Mouse (Mus musculus) retina, adult 2 months (tissue): Measurements from ENCODE around the gene Fxyd1.

Source experiments
- DNase-seq: peaks from one replicate; pipeline ENCODE4 v3.0.0-alpha.2; 2012; ENCODE audit warnings: low read depth, low spot score

The Fxyd1 gene

GRCm38 (mm10) chr7:31077885-31078445, 21.0 kb upstream of the Fxyd1 start:
- DNase-seq: no peak

DNA sequence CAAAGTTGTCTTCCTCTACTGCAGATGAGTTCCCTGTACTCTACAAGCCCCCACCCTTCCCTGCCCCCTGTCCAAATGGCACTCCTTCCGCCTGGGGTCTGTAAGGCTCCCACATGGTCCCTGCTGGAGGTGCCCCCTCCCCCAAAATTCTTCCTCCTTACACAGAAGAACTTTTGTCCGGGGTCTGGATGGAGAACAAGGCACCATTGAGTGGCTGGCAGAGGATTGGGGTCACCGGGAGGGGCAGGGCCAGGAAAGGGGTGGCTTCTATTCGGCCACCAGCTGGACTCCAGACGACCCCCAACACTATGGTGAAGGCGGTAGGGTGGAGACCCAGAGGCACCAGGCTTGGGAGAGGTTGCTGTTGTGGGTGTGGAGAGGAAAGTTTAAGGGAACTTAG, 20.5 kb upstream of the Fxyd1 start:
- DNase-seq: no peak

DNA sequence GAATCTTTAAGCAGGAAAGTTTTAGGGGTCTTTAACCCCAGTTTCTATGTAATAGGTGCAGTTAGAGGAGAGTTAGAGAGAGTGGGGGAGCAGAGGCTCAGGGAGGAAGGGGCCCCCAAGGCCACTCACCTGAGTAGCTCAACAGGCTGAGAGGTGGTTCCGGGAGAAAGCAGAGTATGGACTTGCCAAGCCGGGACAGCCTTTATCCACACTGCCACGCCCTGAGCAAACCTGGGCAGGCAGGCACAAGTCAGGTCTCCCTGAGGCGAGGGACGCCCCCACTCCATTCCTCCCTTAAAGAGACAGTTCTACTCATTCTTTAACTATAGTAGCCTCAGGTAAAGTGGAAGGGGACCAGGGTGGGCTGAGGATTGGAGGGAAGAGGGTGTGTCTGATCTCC, 19.5 kb upstream of the Fxyd1 start, which contains the start of gene Fxyd3:
Fxyd3 (minus strand) TSS at position 213 of the 400 bp plus-strand sequence.
- DNase-seq: no peak

DNA sequence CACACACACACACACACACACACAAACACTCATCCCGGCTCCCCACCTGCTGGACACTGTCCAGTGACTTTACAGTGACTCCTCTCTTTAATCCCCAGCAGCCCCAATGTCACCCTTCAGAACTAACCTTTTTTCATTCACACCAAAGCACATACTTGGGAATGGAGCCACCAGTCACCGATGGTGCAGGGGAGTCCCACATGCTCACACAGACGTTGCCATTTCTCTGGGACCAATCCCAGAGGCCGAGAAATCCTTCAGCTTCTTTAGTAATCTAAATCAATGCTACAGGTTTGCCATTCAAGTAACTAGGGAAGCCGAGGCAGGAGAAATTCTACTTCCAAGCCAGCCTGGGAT, 17.7 kb upstream of the Fxyd1 start:
- no peak for DNase-seq

GRCm38 (mm10) chr7:31074061-31074712, 17.2 kb upstream of the Fxyd1 start:
- DNase-seq: no peak

GRCm38 (mm10) chr7:31073546-31073945, 16.5 kb upstream of the Fxyd1 start:
- DNase-seq: no peak

GRCm38 (mm10) chr7:31072326-31072725, 15.3 kb upstream of the Fxyd1 start:
- DNase-seq: no peak

DNA sequence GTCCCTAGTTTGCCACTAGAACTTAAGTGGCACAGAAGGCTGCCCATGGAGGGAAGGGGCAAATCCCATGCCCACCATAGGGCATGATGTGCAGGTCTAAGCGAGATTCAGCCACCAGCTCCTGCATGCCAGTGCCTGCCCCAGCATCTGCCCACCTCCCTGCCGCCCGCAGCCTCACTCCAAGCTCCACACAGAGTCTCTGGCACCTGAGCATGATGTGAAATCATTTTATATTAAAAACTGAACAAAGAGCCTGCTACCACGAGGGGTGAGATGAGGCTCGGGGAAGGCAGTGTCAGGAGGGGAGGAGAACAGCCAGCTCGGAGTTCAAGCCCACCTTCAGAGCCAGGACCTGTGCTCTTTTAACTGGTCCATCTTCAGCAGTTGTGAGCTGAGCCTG, 13.3 kb upstream of the Fxyd1 start:
- DNase-seq: no peak

DNA sequence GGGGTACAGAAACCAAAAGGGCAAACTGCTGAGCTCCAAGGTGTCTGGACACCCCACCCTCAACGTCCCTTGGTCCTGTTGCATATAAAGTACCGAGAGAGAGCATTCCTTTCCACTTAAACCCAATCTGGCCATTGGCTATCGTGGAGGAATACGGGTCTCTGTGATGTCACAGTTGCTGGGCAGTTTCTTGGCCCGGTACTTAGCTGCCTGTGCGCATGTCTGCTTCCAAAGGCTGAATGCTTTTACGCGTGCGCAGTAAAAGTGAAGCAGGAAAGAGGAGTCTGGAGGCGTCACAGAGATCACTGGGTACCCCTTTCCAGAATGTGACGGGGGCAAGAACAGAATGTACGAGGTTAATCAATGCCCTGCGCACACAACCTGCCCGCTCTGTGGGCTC, 12.5 kb upstream of the Fxyd1 start:
- no peak for DNase-seq

DNA sequence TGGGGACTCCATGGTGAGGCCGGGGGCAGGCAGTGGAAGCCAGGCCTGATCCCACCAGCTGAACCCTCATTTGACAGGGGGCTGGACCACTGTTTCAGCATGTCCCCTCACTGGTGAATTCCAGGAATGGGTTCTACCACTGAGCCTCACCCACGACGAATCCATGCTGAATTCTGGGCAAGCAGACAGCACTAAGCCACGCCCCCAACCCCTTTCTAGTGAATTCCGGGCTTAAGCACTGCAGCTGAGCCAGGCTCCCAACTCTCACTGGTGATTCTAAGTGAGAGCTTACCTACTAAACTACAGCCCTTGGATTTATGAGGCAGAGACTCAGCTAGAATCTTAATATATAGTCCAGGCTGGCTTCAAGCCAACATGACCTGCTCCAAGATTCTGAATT, 10.8 kb upstream of the Fxyd1 start:
- DNase-seq: no peak

DNA sequence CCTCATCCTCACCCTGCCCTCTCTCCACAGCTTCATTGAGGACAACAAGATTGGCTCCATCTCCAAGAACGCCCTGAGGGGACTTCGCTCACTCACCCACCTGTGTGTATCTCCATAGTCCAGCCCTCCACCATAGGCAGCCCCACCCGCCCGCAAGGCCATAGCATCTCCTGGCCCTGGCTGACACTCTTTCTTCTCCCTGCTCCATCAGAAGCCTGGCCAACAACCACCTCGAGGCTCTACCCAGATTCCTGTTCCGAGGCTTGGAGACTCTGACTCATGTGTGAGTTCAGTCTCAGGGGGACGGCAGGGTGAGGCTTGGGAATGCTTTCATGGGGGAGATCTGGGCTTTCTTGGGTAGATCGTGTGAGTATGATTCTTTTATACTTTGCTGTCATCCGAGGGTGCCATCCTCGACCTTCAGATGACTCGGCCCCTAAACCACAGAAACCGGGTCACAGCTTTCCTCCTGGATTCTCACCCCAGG, 6.1 kb upstream of the Fxyd1 start:
- no peak for DNase-seq

DNA sequence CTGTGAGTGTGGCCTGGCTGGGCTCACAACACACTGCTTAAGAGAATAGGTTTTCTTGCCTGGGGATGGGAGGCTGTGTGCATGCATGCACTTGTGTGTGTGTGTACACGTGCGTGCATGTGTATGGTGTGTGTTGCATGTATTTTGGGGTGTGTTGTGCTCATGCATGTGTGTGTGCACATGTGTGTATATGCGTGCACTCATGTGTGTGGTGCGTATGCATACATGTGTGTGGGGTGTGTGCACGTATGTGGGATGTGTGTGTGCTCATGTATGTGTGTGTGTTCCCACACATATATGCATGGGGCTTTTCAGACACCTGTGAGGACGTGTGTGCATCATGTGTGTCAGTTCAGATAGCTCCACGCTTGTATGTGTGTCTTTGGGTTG, 3.6 kb upstream of the Fxyd1 start:
- no peak for DNase-seq

DNA sequence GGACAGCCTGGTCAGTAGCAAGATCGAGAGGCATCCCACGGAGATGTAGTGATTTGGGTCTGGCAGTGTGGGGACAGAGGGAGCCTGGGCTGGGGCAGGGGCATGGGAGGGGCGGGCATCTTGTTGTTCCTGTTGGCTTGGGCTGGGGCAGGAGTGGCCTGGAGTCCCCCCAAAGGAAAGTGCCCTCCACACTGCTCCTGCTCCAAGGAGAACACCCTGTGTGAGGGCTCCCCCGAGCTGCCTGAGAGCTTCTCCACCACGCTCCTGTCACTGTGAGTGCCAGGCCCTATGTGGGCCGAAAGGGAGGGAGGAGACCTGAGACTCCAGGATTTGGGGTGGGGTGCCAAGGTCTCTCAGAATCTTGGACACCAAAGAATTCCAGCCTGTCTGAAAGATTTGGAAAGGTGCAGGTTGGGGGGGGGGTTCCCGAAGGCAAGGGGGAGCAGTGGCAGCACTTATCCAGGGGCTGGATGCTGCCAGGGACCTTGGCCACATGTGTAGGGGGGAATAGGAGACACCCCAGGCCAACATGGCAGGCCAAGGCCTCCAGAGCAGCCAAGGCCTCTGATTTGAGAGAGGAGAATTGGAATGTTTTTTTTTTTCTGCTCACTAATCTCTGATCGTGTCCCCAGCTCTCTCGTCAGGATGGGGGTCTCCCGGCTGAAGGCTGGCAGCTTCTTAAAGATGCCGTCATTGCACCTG, 3.1 kb upstream of the Fxyd1 start:
- no peak for DNase-seq

DNA sequence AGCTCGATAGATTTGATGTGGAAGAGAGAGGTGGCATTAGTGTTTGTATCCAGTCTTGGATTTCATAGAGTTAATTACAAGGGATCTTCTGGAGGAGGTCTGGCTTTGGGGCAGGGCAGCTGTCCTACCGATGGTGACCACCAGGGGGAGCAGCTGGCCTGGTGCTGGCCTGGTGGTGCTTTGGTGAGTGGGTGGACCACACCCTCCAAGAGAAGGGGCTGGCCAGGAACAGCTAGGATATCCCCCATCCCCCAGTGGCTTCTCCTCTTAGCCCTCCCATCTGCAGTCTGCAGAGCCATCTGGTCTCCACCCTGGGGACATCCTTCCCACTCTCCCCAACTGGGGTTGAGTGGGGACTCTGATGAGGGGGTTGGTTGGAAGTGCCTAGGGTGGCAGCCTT, 2.1 kb upstream of the Fxyd1 start, which contains the start of gene Lgi4:
Lgi4 (plus strand) TSS at position 235 of the 400 bp plus-strand sequence.
- DNase-seq: no peak

DNA sequence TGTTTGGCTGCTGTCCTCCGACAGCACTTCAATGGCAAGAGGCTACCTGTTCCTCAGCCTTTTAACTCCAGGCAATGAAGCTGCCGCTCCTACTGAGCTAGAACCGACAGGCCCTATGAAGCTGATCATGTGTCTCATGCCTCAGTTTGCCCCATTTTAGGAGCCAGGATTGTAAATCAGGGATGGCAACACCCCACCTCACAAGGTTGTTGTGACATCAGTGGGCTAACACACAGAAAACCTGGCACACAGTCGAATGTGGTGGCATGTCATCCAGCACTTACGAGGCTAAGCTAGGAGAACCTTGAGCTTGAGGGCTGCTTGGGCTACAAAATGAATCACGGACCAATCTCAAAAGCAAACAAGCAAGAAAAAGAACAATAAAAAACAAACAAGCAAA, 1.2 kb upstream of the Fxyd1 start:
- no peak for DNase-seq

DNA sequence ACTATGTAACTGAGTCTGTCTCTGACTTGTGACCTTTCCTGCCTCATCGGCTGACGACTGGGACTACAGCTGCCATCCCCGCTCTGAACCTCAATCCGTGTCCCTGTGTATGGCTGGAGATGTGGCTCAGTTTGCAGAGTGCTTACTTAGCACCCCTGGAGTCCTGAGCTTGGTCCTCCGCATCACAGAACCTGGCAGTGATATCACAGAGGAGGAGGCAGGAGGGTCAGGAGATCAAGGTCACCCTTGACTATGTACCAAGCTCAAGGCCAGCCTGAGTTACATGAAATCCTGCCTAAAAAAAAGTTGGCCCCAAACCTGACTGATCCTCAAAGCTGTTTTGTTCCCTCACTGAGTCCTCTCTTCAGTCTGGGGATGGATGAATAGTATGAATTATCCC, 731 bp upstream of the Fxyd1 start:
- DNase-seq: no peak

- DNase-seq: no peak
Observed at GRCm38 (mm10) chr7:31056448-31056847, 551 bp downstream of the Fxyd1 start.

- DNase-seq: no peak
Observed at GRCm38 (mm10) chr7:31055883-31056282, 1.1 kb downstream of the Fxyd1 start.

- no peak for DNase-seq
Observed at GRCm38 (mm10) chr7:31055354-31055824, 1.6 kb downstream of the Fxyd1 start.

DNA sequence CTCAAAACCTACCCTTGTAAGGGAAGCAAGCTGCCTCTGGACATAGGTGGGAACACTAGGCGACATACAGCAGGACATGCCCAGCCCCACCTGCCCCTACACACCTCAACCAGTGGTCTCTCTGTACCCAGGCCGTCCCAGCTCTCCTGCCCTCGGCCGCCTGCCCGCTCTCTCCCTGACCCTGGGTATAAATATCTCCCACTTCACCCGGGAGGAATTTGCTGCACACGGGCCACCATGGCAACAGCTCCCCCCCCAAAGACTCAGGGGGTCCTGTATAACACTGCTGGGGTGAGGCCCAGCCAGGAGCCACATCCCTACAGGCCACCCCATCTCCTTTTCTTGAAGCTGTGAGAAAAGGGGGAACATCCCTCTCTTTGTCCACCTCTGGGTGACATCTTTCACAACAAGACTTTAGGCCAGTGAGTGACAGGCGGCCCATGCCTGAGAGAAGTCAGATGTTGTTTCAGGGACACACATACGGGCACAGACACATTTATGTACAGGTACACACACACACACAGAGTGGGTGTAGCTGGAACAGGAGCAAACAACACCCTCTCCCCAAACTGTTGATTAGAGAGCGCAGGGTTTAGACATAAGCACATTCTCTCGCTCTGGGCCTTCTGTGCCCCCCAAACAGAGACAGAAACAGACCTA, 2.2 kb downstream of the Fxyd1 start:
- DNase-seq: no peak

GRCm38 (mm10) chr7:31053882-31054447, 3.0 kb downstream of the Fxyd1 start:
- DNase-seq: no peak
